Mouse (Mus musculus) CD4-positive, CD25-positive, alpha-beta regulatory T cell, adult 4 months (primary cell): ENCODE measurements around the gene Prr15. TPM values are rescaled to one million over a fixed set of nuclear protein-coding genes. Genes with fewer than 3 reads are reported as not detected.

ENCODE experiments used
- polyA plus RNA-seq, 2 experiments: library from polyadenylated mRNA; unstranded; fragments of 100-300 nt; shearing (Covaris generic); gene quantifications; one replicate each; pipeline ENCODE4 v1.2.1; 2017

Prr15 gene
- polyA plus RNA-seq, 2 experiments from 2014 or later = 0.56 TPM; not detected in 1

Other genes with a start within 250 kb of the Prr15 start
- not detected for gene Wipf3, start 103.8 kb downstream of the Prr15 start, polyA plus RNA-seq
- under 1 TPM in 1 of 2 experiments, not detected in 1; 0.22 TPM for gene Scrn1, start 240.7 kb downstream of the Prr15 start, polyA plus RNA-seq